Mouse (Mus musculus) limb, embryonic 15.5 days (tissue): Measurements from ENCODE around the gene Bricd5. TPM values are rescaled to one million over a fixed set of nuclear protein-coding genes. Genes with fewer than 3 reads are reported as not detected.

ENCODE experiments used
- ATAC-seq: fragments of 200-750 bp; cut with Nextera tagmentation; 2 replicates; pipeline ENCODE4 v1.8.0; 2017; ENCODE audit warnings: low read depth, moderate TSS enrichment; ENCODE audit not compliant: insufficient number of reproducible peaks, low FRiP score, low TSS enrichment
- H3K27ac ChIP-seq: fragments of 300-500 bp; sonication (generic); 2 replicates; pipeline ENCODE4 v1.5.1; 2015; ENCODE audit warnings: moderate library complexity, mild to moderate bottlenecking, inconsistent platforms
- H3K27me3 ChIP-seq: fragments of 300-500 bp; sonication (generic); 2 replicates; pipeline ENCODE4 v1.6.1; 2015; ENCODE audit warnings: inconsistent platforms
- H3K36me3 ChIP-seq: fragments of 300-500 bp; sonication (generic); 2 replicates; pipeline ENCODE4 v1.6.1; 2015; ENCODE audit warnings: inconsistent platforms
- H3K4me1 ChIP-seq: fragments of 300-500 bp; sonication (generic); 2 replicates; pipeline ENCODE4 v1.6.1; 2015; ENCODE audit warnings: inconsistent platforms
- H3K4me2 ChIP-seq: fragments of 300-500 bp; sonication (generic); 2 replicates; pipeline ENCODE4 v1.6.1; 2015; ENCODE audit warnings: mild to moderate bottlenecking, inconsistent platforms
- H3K4me3 ChIP-seq: fragments of 300-500 bp; sonication (generic); 2 replicates; pipeline ENCODE4 v1.5.1; 2015; ENCODE audit warnings: mild to moderate bottlenecking, inconsistent platforms
- H3K9ac ChIP-seq: fragments of 300-500 bp; sonication (generic); 2 replicates; pipeline ENCODE4 v1.6.1; 2015; ENCODE audit warnings: inconsistent platforms
- H3K9me3 ChIP-seq: fragments of 300-500 bp; sonication (generic); 2 replicates; pipeline ENCODE4 v1.6.1; 2016; ENCODE audit warnings: inconsistent platforms
- WGBS: fragments of 180-500 bp; shearing (Covaris S2); methylation state at CpG from one replicate; pipeline ENCODE4 v1.1.7; 2015; 5-methylcytosine and 5-hydroxymethylcytosine counted together
- polyA plus RNA-seq: library from polyadenylated mRNA; unstranded; fragments of >200 nt; fragmentation: Nextera tagmentation; extraction: Ambion mirVana; gene quantifications from 2 replicates; pipeline ENCODE4 v1.2.1, GENCODE M21; 2015

Gene Bricd5
- polyA plus RNA-seq, 1 experiment from 2014 or later = not detected

GRCm38 (mm10) chr17:24514270-24515257 lies 40.9 kb downstream of the Bricd5 start:
- H3K9ac ChIP-seq = no peak overlapping the region
- no peaks in the 10 kb centered on the region for H3K4me1 ChIP-seq
- H3K36me3 ChIP-seq = peaks cover 92% of the 10 kb centered on the region
- no peak overlapping the region for H3K4me3 ChIP-seq
- no peak for ATAC-seq
- no peak overlapping the region for H3K4me2 ChIP-seq
- peak overlapping the region; percentile 55; the same call in 1 of the 2 replicates for H3K27ac ChIP-seq
- WGBS = 85% methylated on average over 24 of the region's 24 CpGs
- H3K9me3 ChIP-seq = no peaks in the 10 kb centered on the region
- no peaks in the 10 kb centered on the region for H3K27me3 ChIP-seq

- peaks cover 46% of the 10 kb centered on the region for H3K36me3 ChIP-seq
- H3K4me1 ChIP-seq = peaks cover 6% of the 10 kb centered on the region
- no peak overlapping the region for H3K27ac ChIP-seq
- no peaks in the 10 kb centered on the region for H3K27me3 ChIP-seq
- no peak overlapping the region for H3K4me3 ChIP-seq
- no peaks in the 10 kb centered on the region for H3K9me3 ChIP-seq
- no peak overlapping the region for H3K9ac ChIP-seq
- ATAC-seq = no peak
- 78% methylated on average over 4 of the region's 4 CpGs for WGBS
- H3K4me2 ChIP-seq = no peak overlapping the region
Observed at GRCm38 (mm10) chr17:24520450-24520849, 46.8 kb downstream of the Bricd5 start.

- H3K9me3 ChIP-seq = no peaks in the 10 kb centered on the region
- H3K4me2 ChIP-seq = no peak overlapping the region
- 52% methylated on average over 2 of the region's 2 CpGs for WGBS
- H3K4me1 ChIP-seq = peaks cover 27% of the 10 kb centered on the region
- H3K27ac ChIP-seq = peak overlapping the region; percentile 79
- no peak for ATAC-seq
- H3K4me3 ChIP-seq = no peak overlapping the region
- H3K9ac ChIP-seq = 0 out of 2 replicates have a peak overlapping the region, but pooled peaks have one; percentile 24
- no peaks in the 10 kb centered on the region for H3K27me3 ChIP-seq
- peaks cover 12% of the 10 kb centered on the region for H3K36me3 ChIP-seq
Observed at GRCm38 (mm10) chr17:24524734-24525133, 51.0 kb downstream of the Bricd5 start.

Other genes starting within 250 kb of the Bricd5 start
- gene Ccnf, start 222.4 kb upstream of the Bricd5 start, polyA plus RNA-seq = 45.0 and 47.9 TPM in 2 replicates
- 0.26 TPM in 1 of 2 replicates, not detected in the other for gene Abca17, start 122.8 kb upstream of the Bricd5 start, polyA plus RNA-seq
- gene Abca3, start 121.9 kb upstream of the Bricd5 start, polyA plus RNA-seq = 8.0 and 9.3 TPM in 2 replicates
- 244 and 255 TPM in 2 replicates for gene Rnps1, start 59.3 kb upstream of the Bricd5 start, polyA plus RNA-seq
- gene Eci1, start 47.2 kb upstream of the Bricd5 start, polyA plus RNA-seq = 68.2 and 69.0 TPM in 2 replicates
- gene Dnase1l2, start 30.8 kb upstream of the Bricd5 start, polyA plus RNA-seq = 13.3 and 16.6 TPM in 2 replicates
- 36.3 and 37.5 TPM in 2 replicates for gene E4f1, start 3.6 kb upstream of the Bricd5 start, polyA plus RNA-seq
- 47.9 and 51.1 TPM in 2 replicates for gene Pgp, start 3.5 kb upstream of the Bricd5 start, polyA plus RNA-seq
- gene Mlst8, start 5.2 kb downstream of the Bricd5 start, polyA plus RNA-seq = 26.2 and 30.5 TPM in 2 replicates
- 2.8 and 3.0 TPM in 2 replicates for gene Caskin1, start 14.7 kb downstream of the Bricd5 start, polyA plus RNA-seq
- 89.8 and 104 TPM in 2 replicates for gene Traf7, start 54.1 kb downstream of the Bricd5 start, polyA plus RNA-seq
- gene Rab26, start 60.3 kb downstream of the Bricd5 start, polyA plus RNA-seq = 3.0 and 3.8 TPM in 2 replicates
- 32.1 and 37.9 TPM in 2 replicates for gene Pkd1, start 76.0 kb downstream of the Bricd5 start, polyA plus RNA-seq
- gene Tsc2, start 158.7 kb downstream of the Bricd5 start, polyA plus RNA-seq = 49.9 and 54.0 TPM in 2 replicates
- 20.9 and 21.3 TPM in 2 replicates for gene Nthl1, start 158.8 kb downstream of the Bricd5 start, polyA plus RNA-seq
- 56.5 and 57.7 TPM in 2 replicates for gene Slc9a3r2, start 176.4 kb downstream of the Bricd5 start, polyA plus RNA-seq
- not detected in 2 replicates for gene Npw, start 184.6 kb downstream of the Bricd5 start, polyA plus RNA-seq
- 21.4 and 22.1 TPM in 2 replicates for gene Zfp598, start 195.8 kb downstream of the Bricd5 start, polyA plus RNA-seq
- gene Syngr3, start 216.1 kb downstream of the Bricd5 start, polyA plus RNA-seq = 3.0 and 3.2 TPM in 2 replicates
- 32.8 and 33.8 TPM in 2 replicates for gene Gfer, start 222.3 kb downstream of the Bricd5 start, polyA plus RNA-seq
- gene Noxo1, start 222.3 kb downstream of the Bricd5 start, polyA plus RNA-seq = 1.8 and 2.9 TPM in 2 replicates
- 57.3 and 59.0 TPM in 2 replicates for gene Tbl3, start 233.8 kb downstream of the Bricd5 start, polyA plus RNA-seq
- 0.29 TPM in 1 of 2 replicates, not detected in the other for gene Rnf151, start 244.2 kb downstream of the Bricd5 start, polyA plus RNA-seq
- gene Rps2, start 244.2 kb downstream of the Bricd5 start, polyA plus RNA-seq = 1,428 and 1,497 TPM in 2 replicates